Mouse (Mus musculus) limb, embryonic 10.5 days (tissue): ENCODE measurements around the gene Zfp507. TPM values are rescaled to one million over a fixed set of nuclear protein-coding genes. Genes with fewer than 3 reads are reported as not detected.

Source experiments
- DNase-seq: peaks from one replicate; pipeline ENCODE4 v3.0.0-alpha.2; 2017; ENCODE audit warnings: low spot score
- H3K27ac ChIP-seq: fragments of 300-500 bp; sonication (generic); 2 replicates; pipeline ENCODE4 v1.5.1; 2016; ENCODE audit warnings: mild to moderate bottlenecking
- H3K27me3 ChIP-seq: fragments of 300-500 bp; sonication (generic); 2 replicates; pipeline ENCODE4 v1.6.1; 2016; ENCODE audit warnings: low read depth, mild to moderate bottlenecking; ENCODE audit not compliant: poor library complexity, severe bottlenecking
- H3K36me3 ChIP-seq: fragments of 300-500 bp; sonication (generic); 2 replicates; pipeline ENCODE4 v1.6.1; 2016; ENCODE audit warnings: mild to moderate bottlenecking, moderate library complexity
- H3K4me1 ChIP-seq: fragments of 300-500 bp; sonication (generic); 2 replicates; pipeline ENCODE4 v1.6.1; 2016
- H3K4me3 ChIP-seq: fragments of 300-500 bp; sonication (generic); 2 replicates; pipeline ENCODE4 v1.5.1; 2016; ENCODE audit warnings: mild to moderate bottlenecking, moderate library complexity
- H3K9me3 ChIP-seq: fragments of 300-500 bp; sonication (generic); replicated peaks from 2 replicates; pipeline ENCODE4 v1.6.1; 2016; ENCODE audit warnings: mild to moderate bottlenecking
- WGBS: fragments of 180-500 bp; shearing (Covaris S2); methylation state at CpG from one replicate; pipeline ENCODE4 v1.1.7; 2016; 5-methylcytosine and 5-hydroxymethylcytosine counted together
- polyA plus RNA-seq: library from polyadenylated mRNA; unstranded; fragments of >200 nt; fragmentation: Nextera tagmentation; extraction: Ambion mirVana; gene quantifications from 2 replicates; pipeline ENCODE4 v1.2.1, GENCODE M21; 2016

The Zfp507 gene
- polyA plus RNA-seq, 1 experiment from 2014 or later = 23.4 TPM

GRCm38 (mm10) chr7:35770122-35770521 is 32.7 kb downstream of the Zfp507 start:
- H3K4me3 ChIP-seq = no peak overlapping the region
- WGBS = 90% methylated on average over 7 of the region's 7 CpGs
- no peak overlapping the region for H3K27ac ChIP-seq
- no peaks in the 10 kb centered on the region for H3K9me3 ChIP-seq
- peaks cover 36% of the 10 kb centered on the region for H3K36me3 ChIP-seq
- H3K4me1 ChIP-seq = no peaks in the 10 kb centered on the region
- DNase-seq = no peak
- H3K27me3 ChIP-seq = no peaks in the 10 kb centered on the region

DNA sequence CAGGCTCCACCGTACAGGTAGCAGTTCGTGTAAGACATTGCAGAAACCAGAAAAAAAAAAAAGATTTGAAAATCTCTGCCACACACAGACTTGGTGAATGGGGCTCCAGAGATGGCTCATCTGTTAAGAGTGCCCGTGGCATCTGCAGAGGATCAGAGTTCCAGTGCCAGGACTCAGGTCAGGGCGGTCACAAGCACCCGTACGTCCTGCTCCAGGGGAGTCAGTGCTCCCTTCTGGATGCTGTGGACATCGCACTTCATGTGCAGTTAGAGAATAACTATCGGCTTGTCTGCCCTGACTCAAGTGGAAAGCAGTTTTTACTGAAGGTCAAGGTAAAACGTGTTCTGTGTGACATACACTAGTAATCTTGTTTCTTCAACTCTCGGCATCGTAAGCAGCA is 38.3 kb downstream of the Zfp507 start:
- no peak overlapping the region for H3K4me3 ChIP-seq
- DNase-seq = no peak
- H3K9me3 ChIP-seq = no peaks in the 10 kb centered on the region
- no peaks in the 10 kb centered on the region for H3K36me3 ChIP-seq
- WGBS = 95% methylated on average over 11 of the region's 11 CpGs
- H3K27ac ChIP-seq = no peak overlapping the region
- H3K4me1 ChIP-seq = no peaks in the 10 kb centered on the region
- H3K27me3 ChIP-seq = no peaks in the 10 kb centered on the region

DNA sequence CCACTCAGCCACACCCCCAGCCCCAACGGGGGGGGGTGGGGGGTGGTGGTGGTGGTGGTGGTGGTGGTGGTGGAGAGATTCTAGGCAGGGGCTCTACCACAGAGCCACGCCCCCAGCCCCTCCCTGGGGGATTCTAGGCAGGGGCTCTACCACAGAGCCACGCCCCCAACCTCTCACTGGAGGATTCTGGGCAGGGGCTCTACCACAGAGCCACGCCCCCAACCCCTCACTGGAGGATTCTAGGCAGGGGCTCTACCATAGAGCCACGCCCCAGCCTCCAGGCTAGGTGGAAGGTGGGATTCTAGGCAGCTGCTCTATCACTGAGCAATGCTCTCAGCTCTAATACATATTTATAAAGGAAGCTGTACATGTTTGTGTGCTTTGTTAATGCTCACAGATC is 41.0 kb downstream of the Zfp507 start:
- no peaks in the 10 kb centered on the region for H3K9me3 ChIP-seq
- no peaks in the 10 kb centered on the region for H3K36me3 ChIP-seq
- H3K4me3 ChIP-seq = no peak overlapping the region
- WGBS = 69% methylated on average over 5 of the region's 5 CpGs
- H3K4me1 ChIP-seq = no peaks in the 10 kb centered on the region
- DNase-seq = no peak
- H3K27ac ChIP-seq = no peak overlapping the region
- no peaks in the 10 kb centered on the region for H3K27me3 ChIP-seq

DNA sequence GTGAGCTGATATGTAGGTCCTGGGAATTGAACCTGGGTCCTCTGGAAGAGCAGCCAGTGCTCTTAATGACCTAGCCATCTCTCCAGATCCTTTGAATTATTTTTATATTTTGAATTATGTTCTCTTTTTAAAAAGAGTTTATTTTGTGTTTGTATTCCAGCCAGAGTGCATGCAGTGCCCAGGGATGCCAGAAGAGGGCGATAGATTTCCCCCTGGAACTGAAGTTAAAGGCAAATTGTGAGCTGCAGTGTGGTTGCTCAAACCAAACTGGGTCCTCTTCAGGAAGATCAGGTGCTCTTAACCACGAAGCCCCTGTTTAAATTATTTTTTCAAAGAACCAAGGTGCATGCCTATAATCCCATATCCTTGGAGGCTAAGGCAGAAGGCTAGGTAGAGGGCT is 43.2 kb downstream of the Zfp507 start:
- Histone ChIP-seq H3K4me3 (no peak overlapping the region), H3K9me3 (no peaks in the 10 kb centered on the region), H3K27me3 (no peaks in the 10 kb centered on the region), H3K27ac (no peak overlapping the region), H3K4me1 (peaks cover 5% of the 10 kb centered on the region), H3K36me3 (no peaks in the 10 kb centered on the region)
- WGBS = 13% methylated on average over 2 of the region's 2 CpGs
- no peak for DNase-seq

DNA sequence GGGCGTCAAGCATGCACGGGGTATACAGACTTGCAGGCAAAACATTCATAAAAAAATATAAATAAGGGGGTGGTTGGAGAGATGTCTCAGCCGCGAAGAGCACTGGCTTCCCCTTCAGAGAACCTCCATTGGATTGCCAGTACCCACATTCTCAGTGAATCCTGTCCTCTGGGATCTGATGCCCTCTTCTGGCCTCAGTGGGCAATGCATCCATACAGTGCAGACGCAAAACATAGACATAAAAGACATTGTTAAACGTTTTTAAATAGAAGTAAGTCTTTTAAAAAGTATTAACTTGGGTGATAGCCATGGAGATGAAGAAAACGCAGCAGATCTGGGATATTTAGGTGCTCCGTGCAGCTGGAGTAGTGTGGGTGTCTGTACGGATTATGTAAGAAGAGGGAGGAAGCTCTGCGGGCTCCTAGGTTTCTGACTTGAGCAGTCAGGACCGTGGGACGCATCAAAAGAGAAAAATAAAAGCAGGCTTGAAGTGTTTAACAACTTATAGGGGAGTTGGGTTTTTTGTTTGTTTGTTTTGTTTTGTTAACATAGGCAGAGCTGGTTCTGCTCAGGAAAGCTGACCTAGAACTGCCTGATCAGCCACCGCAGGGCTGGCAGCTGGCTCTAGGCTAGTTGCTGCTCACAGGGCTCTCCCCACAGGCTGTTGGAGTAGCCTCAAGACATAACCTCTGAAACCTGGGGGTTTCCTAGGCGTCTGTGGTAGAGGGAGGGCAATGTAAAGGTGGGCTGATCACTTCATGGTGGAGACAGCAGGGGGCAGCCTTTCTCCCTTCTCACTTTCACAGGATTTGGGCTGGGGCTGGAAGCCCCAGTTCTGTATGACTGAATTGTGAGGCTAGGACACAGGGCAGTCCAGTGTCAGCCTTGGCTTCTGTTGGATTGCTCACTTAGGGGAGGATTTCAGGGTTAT is 46.0 kb downstream of the Zfp507 start:
- WGBS = 39% methylated on average over 14 of the region's 14 CpGs
- DNase-seq = peak; percentile 40

DNA sequence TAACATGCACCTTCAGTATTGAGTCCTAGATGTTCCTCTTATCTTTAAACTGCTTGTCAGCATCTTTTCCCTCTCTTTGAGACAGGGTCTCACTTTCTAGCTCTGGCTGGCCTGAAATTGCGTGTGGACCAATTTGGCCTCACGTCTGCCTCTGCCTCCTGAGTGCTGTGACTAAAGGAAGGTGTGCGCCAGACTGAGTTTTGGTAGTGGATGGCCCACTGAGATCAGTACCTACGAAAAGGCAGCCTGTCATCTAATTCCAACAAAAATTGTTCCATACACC is 48.0 kb downstream of the Zfp507 start:
- peak overlapping the region; percentile 88 for H3K27ac ChIP-seq
- DNase-seq = no peak
- peaks cover 20% of the 10 kb centered on the region for H3K4me1 ChIP-seq
- H3K9me3 ChIP-seq = no peaks in the 10 kb centered on the region
- H3K27me3 ChIP-seq = no peaks in the 10 kb centered on the region
- peaks cover 23% of the 10 kb centered on the region for H3K36me3 ChIP-seq
- WGBS = 72% methylated on average over 4 of the region's 4 CpGs
- H3K4me3 ChIP-seq = peak overlapping the region; percentile 88

More for the DNA sequence above, 46.0 kb downstream of the Zfp507 start:
- Histone ChIP-seq H3K27ac (no peak overlapping the region), H3K4me3 (no peak overlapping the region), H3K27me3 (no peaks in the 10 kb centered on the region), H3K36me3 (peaks cover 5% of the 10 kb centered on the region; the same call in 1 of the 2 replicates), H3K9me3 (no peaks in the 10 kb centered on the region), H3K4me1 (peaks cover 20% of the 10 kb centered on the region)

DNA sequence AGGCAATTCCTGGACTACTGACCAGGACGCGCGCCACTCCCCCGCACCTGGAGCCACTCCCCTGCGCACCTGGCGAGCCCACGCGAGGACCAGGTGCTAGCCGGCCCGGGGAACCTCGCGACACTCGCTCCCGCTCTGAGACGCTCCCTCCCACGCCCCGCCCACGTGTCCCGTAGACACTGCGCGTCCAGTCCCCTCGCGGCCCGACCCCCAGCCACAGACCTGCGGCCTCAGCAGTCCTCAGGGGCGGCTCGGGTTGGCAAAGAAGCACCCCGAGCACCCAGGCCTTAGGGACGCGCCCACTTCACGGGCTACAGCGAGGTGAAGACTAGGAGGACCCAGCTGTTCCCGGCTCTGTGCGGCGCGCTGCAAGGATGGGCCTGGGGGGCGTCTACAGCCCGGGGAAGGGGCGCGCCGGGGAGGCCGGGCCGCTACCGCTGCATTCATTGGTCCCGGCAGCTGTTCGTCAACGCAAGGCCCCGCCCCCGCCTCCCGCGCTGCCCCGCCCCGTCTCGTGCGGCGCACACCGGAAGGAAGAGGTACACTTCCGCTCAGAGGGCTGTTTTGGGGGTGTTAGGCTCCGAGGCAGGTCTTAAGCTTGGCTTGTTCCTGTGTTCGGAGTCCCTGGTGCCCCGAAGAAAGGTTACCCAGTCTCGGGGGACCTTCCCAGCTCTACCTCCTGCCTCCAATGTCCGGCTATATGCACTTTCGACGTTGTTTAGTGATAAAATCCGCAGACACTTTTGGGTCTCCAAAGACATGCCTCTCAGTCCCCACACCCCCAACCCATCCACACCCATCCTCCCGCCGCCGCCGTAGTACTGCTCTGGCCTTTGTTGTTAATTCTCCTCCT is 48.5 kb downstream of the Zfp507 start, which contains the start of gene Dpy19l3:
Gene Dpy19l3 (minus strand): TSS at position 422 of the 853 bp plus-strand sequence.
- Histone ChIP-seq H3K9me3 (no peaks in the 10 kb centered on the region), H3K27ac (peak within 1 kb of the TSS; percentile 88), H3K27me3 (no peaks in the 10 kb centered on the region), H3K4me1 (peaks cover 20% of the 10 kb centered on the region), H3K4me3 (peak within 1 kb of the TSS; percentile 88), H3K36me3 (peaks cover 29% of the 10 kb centered on the region)
- DNase-seq = peak; percentile 95
- under 1% methylated on average over 70 of the region's 70 CpGs for WGBS

DNA sequence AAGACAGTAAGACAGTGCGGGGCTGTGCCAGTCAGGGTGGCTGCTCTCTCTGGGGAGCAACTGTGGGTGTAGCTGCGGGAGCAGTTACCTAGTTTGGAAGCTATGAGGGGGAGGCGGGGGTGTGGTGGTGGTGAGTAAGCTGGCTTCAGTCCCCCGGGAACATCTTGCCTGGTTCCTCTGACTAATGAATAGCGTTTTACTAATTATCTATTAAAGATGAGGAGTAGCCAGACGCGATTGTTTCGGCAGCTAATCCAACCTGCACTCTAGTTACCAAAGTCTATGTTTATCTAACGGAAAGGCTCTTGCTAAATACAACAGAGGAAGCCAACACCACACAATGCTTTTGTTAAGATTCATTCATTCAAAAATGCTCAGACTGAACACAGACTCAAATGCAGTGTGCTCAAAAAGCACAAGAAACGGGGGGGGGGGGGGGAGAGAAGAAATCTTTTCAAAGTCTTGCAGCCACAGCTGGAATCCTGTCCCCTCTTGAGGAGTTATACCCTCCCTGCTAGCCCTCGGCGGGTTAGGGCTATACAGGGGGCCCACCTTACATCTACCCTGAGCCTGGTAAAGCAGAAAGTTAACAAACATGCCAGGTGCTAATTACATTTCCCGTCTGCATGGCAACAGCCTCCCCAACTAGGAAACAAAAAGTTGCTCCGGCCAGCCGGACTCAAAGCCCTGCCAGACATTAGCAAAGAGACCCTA is 49.3 kb downstream of the Zfp507 start:
- peak overlapping the region; percentile 88 for H3K4me3 ChIP-seq
- peaks cover 20% of the 10 kb centered on the region for H3K4me1 ChIP-seq
- no peak for DNase-seq
- peak overlapping the region; percentile 88 for H3K27ac ChIP-seq
- whole genome bisulfite sequencing = 8% methylated on average over 15 of the region's 15 CpGs
- peaks cover 37% of the 10 kb centered on the region for H3K36me3 ChIP-seq
- no peaks in the 10 kb centered on the region for H3K9me3 ChIP-seq
- no peaks in the 10 kb centered on the region for H3K27me3 ChIP-seq

- WGBS = 95% methylated on average over 9 of the region's 9 CpGs
- Histone ChIP-seq H3K27ac (no peak overlapping the region), H3K4me3 (no peak overlapping the region), H3K27me3 (no peaks in the 10 kb centered on the region), H3K9me3 (no peaks in the 10 kb centered on the region), H3K36me3 (peaks cover 63% of the 10 kb centered on the region), H3K4me1 (peaks cover 20% of the 10 kb centered on the region)
- no peak for DNase-seq
Observed at GRCm38 (mm10) chr7:35750873-35751272, 51.9 kb downstream of the Zfp507 start.

GRCm38 (mm10) chr7:35747397-35747964 is 55.3 kb downstream of the Zfp507 start:
- no peaks in the 10 kb centered on the region for H3K27me3 ChIP-seq
- WGBS = 85% methylated on average over 14 of the region's 14 CpGs
- no peaks in the 10 kb centered on the region for H3K9me3 ChIP-seq
- H3K36me3 ChIP-seq = peaks cover 97% of the 10 kb centered on the region
- H3K4me1 ChIP-seq = peaks cover 8% of the 10 kb centered on the region
- no peak for DNase-seq
- no peak overlapping the region for H3K4me3 ChIP-seq
- no peak overlapping the region for H3K27ac ChIP-seq

- 92% methylated on average over 12 of the region's 12 CpGs for WGBS
- Histone ChIP-seq H3K36me3 (peaks cover 98% of the 10 kb centered on the region), H3K4me1 (peaks cover 8% of the 10 kb centered on the region), H3K9me3 (no peaks in the 10 kb centered on the region), H3K27ac (no peak overlapping the region), H3K27me3 (no peaks in the 10 kb centered on the region), H3K4me3 (no peak overlapping the region)
- no peak for DNase-seq
Observed at GRCm38 (mm10) chr7:35746686-35747396, 56.0 kb downstream of the Zfp507 start.

DNA sequence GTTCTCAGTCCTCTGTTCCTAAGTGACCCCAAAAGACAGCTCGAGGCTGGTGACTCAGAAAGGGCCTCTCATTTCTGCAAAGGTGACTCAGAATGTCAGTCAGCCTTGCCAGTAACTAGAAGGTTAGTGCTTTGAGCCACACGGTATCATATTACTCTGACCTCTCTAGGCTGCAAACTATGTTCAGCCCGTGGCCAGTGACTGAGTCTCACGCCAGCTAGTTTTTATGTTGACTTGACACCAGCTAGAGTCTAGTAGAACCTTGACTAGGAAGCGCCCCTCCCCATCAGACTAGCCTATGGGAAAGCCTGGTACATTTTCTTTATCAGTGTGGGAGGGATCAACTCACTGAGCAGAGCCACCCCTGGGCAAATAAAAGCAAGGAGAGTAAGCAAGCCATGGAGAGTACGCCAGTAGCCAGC is 57.5 kb downstream of the Zfp507 start:
- 77% methylated on average over 6 of the region's 6 CpGs for WGBS
- H3K9me3 ChIP-seq = no peaks in the 10 kb centered on the region

More for the DNA sequence above, 57.5 kb downstream of the Zfp507 start:
- Histone ChIP-seq H3K27ac (no peak overlapping the region), H3K4me1 (peaks cover 8% of the 10 kb centered on the region), H3K4me3 (no peak overlapping the region), H3K36me3 (peaks cover 99% of the 10 kb centered on the region), H3K27me3 (no peaks in the 10 kb centered on the region)
- DNase-seq = no peak
